16 mouse cellular contexts compared by ENCODE assay signal in genomic region chr1:93618059-93618748, GRCm38 (mm10). TPM values are rescaled to one million over a fixed set of nuclear protein-coding genes. Genes with fewer than 3 reads are reported as not detected.
DNase-seq lines count a peak whose midpoint lies in the region; ATAC-seq and TF ChIP-seq lines count a peak whose summit lies in the region.
"Had no signal": no experiment of that assay in that cellular context is flagged by ENCODE, and none has a peak within 500 bp of the region (broad histone marks: within the 10 kb centered on the region; RNA-seq: fewer than 3 reads in every experiment).

No protein-coding gene starts in this region.

- no peak overlapping the region for H3K9ac ChIP-seq in embryonic facial prominence, embryonic 11.5 days (replicated peaks; ENCODE audit: low read length)
- no peak overlapping the region for H3K9ac ChIP-seq in intestine, postnatal 0 days (ENCODE audit: low read depth, low read length)
- no peak overlapping the region; the same call in 1 of the 2 replicates for H3K9ac ChIP-seq in limb, embryonic 12.5 days (replicated peaks)
- no peak overlapping the region for H3K9ac ChIP-seq in midbrain, embryonic 15.5 days
- H3K9ac ChIP-seq: liver, embryonic 15.5 days; stomach, embryonic 15.5 days had no signal

- ATAC-seq in embryonic facial prominence, embryonic 11.5 days (replicated peaks; ENCODE audit: insufficient number of reproducible peaks, low FRiP score, low TSS enrichment, low read depth) = peak; percentile 74; the same call in 1 of the 2 replicates
- no peak for ATAC-seq in intestine, postnatal 0 days
- ATAC-seq in limb, embryonic 12.5 days (ENCODE audit: insufficient number of reproducible peaks, insufficient read depth, low FRiP score, low TSS enrichment, low read depth) = peak; percentile 83
- ATAC-seq in midbrain, embryonic 15.5 days (replicated peaks) = no peak
- ATAC-seq: forebrain, embryonic 14.5 days had no signal

- TF ChIP-seq CTCF in intestine, postnatal 0 days (IDR thresholded peaks at IDR 0.05; ENCODE audit: low read depth) = no peak

- H3K4me2 ChIP-seq in embryonic facial prominence, embryonic 11.5 days (ENCODE audit: low read depth, low read length) = no peak overlapping the region
- H3K4me2 ChIP-seq in intestine, postnatal 0 days (replicated peaks; ENCODE audit: low read depth) = no peak overlapping the region
- no peak overlapping the region for H3K4me2 ChIP-seq in limb, embryonic 12.5 days
- H3K4me2 ChIP-seq in midbrain, embryonic 15.5 days = no peak overlapping the region
- H3K4me2 ChIP-seq: heart, embryonic 11.5 days; liver, embryonic 15.5 days; stomach, embryonic 15.5 days had no signal

- H3K36me3 ChIP-seq in embryonic facial prominence, embryonic 11.5 days (replicated peaks; ENCODE audit: control insufficient read depth, insufficient read depth, low read depth, low read length) = peaks cover 4% of the 10 kb centered on the region
- peaks cover 38% of the 10 kb centered on the region for H3K36me3 ChIP-seq in intestine, postnatal 0 days (ENCODE audit: control insufficient read depth, insufficient read depth)
- peaks cover 38% of the 10 kb centered on the region for H3K36me3 ChIP-seq in limb, embryonic 12.5 days
- H3K36me3 ChIP-seq in midbrain, embryonic 15.5 days (replicated peaks) = peaks cover 12% of the 10 kb centered on the region

- H3K4me1 ChIP-seq in embryonic facial prominence, embryonic 11.5 days (ENCODE audit: control insufficient read depth, insufficient read depth, low read length) = peaks cover 4% of the 10 kb centered on the region
- H3K4me1 ChIP-seq in intestine, postnatal 0 days (replicated peaks; ENCODE audit: control insufficient read depth, insufficient read depth, low read length) = no peaks in the 10 kb centered on the region
- peaks cover 22% of the 10 kb centered on the region for H3K4me1 ChIP-seq in limb, embryonic 12.5 days (replicated peaks)
- H3K4me1 ChIP-seq in midbrain, embryonic 15.5 days = no peaks in the 10 kb centered on the region
- H3K4me1 ChIP-seq: stomach, embryonic 15.5 days had no signal

- no peak overlapping the region for H3K4me3 ChIP-seq in embryonic facial prominence, embryonic 11.5 days (ENCODE audit: low read depth, low read length)
- no peak overlapping the region for H3K4me3 ChIP-seq in intestine, postnatal 0 days (ENCODE audit: low read depth, low read length)
- H3K4me3 ChIP-seq in limb, embryonic 12.5 days (replicated peaks) = no peak overlapping the region
- no peak overlapping the region for H3K4me3 ChIP-seq in midbrain, embryonic 15.5 days
- H3K4me3 ChIP-seq: gastrocnemius, adult 2 months; hindbrain, embryonic 10.5 days; liver, embryonic 15.5 days; stomach, embryonic 15.5 days had no signal

- DNase-seq in NIH3T3 (ENCODE audit: low read depth) = peak; percentile 75
- peak; percentile 75 for DNase-seq in embryonic facial prominence, embryonic 11.5 days (ENCODE audit: low spot score)
- no peak for DNase-seq in thymus, postnatal 25 days
- DNase-seq in cerebellum, postnatal 36 days = no peak
- DNase-seq in adipocyte (ENCODE audit: low spot score) = no peak
- DNase-seq: adrenal gland, adult 2 months; cerebellum, postnatal 25 days; gastrocnemius, adult 2 months had no signal

- 0 out of 2 replicates have a peak overlapping the region, but pooled peaks have one; percentile 23 for H3K27ac ChIP-seq in embryonic facial prominence, embryonic 11.5 days (replicated peaks; ENCODE audit: low read depth, low read length)
- 0 out of 2 replicates have a peak overlapping the region, but pooled peaks have one; percentile 21 for H3K27ac ChIP-seq in intestine, postnatal 0 days (ENCODE audit: low read depth, low read length)
- H3K27ac ChIP-seq in limb, embryonic 12.5 days = peak overlapping the region; percentile 86
- H3K27ac ChIP-seq in midbrain, embryonic 15.5 days = no peak overlapping the region
- H3K27ac ChIP-seq: gastrocnemius, adult 2 months; hindbrain, embryonic 10.5 days; liver, embryonic 15.5 days; stomach, embryonic 15.5 days had no signal

- no peaks in the 10 kb centered on the region for H3K9me3 ChIP-seq in embryonic facial prominence, embryonic 11.5 days (replicated peaks; ENCODE audit: control insufficient read depth, low read length)
- H3K9me3 ChIP-seq in intestine, postnatal 0 days (ENCODE audit: control insufficient read depth) = no peaks in the 10 kb centered on the region
- no peaks in the 10 kb centered on the region for H3K9me3 ChIP-seq in limb, embryonic 12.5 days
- H3K9me3 ChIP-seq in midbrain, embryonic 15.5 days = no peaks in the 10 kb centered on the region
- H3K9me3 ChIP-seq: hindbrain, embryonic 10.5 days; liver, embryonic 15.5 days; stomach, embryonic 15.5 days had no signal

- no peaks in the 10 kb centered on the region for H3K27me3 ChIP-seq in embryonic facial prominence, embryonic 11.5 days (ENCODE audit: control insufficient read depth, insufficient read depth, low read length)
- H3K27me3 ChIP-seq in intestine, postnatal 0 days (replicated peaks; ENCODE audit: control insufficient read depth, insufficient read depth, low read length) = no peaks in the 10 kb centered on the region
- no peaks in the 10 kb centered on the region for H3K27me3 ChIP-seq in limb, embryonic 12.5 days
- no peaks in the 10 kb centered on the region for H3K27me3 ChIP-seq in midbrain, embryonic 15.5 days (replicated peaks)
- H3K27me3 ChIP-seq: liver, embryonic 15.5 days; stomach, embryonic 15.5 days had no signal

- WGBS in embryonic facial prominence, embryonic 11.5 days = 70% methylated on average over 4 of the region's 4 CpGs
- 80% methylated on average over 4 of the region's 4 CpGs for WGBS in intestine, postnatal 0 days
- WGBS in limb, embryonic 12.5 days = 50% methylated on average over 4 of the region's 4 CpGs
- WGBS in midbrain, embryonic 15.5 days = 90% methylated on average over 4 of the region's 4 CpGs

RNA-seq across cellular contexts. Expression of gene Stk25, which starts 40.3 kb away (rescaled TPM):
- polyA plus RNA-seq in embryonic facial prominence, embryonic 11.5 days (2014; fragmentation: Nextera tagmentation; extraction: Ambion mirVana) = 170 and 201 TPM in 2 replicates
- polyA plus RNA-seq in intestine, postnatal 0 days (2015; fragmentation: Nextera tagmentation; extraction: Ambion mirVana) = 116 and 121 TPM in 2 replicates
- 194 and 202 TPM in 2 replicates for polyA plus RNA-seq in limb, embryonic 12.5 days (2016; fragmentation: Nextera tagmentation; extraction: Ambion mirVana)
- 353 and 388 TPM in 2 replicates for polyA plus RNA-seq in midbrain, embryonic 15.5 days (2015; fragmentation: Nextera tagmentation; extraction: Ambion mirVana)

Comparison
In these comparisons a context has a peak if more than half of its experiments do, and no peak if none do; other contexts are left out.
1. DNase-seq: peak in NIH3T3 (single experiment) and embryonic facial prominence, embryonic 11.5 days (single experiment); none in thymus, postnatal 25 days (single experiment), cerebellum, postnatal 36 days (0 of 2) and adipocyte (single experiment).
2. ATAC-seq: peak in embryonic facial prominence, embryonic 11.5 days (single experiment) and limb, embryonic 12.5 days (single experiment); none in intestine, postnatal 0 days (single experiment) and midbrain, embryonic 15.5 days (single experiment).